Mouse (Mus musculus): ENCODE measurements around the gene Gm8300. TPM values are rescaled to one million over a fixed set of nuclear protein-coding genes. Genes with fewer than 3 reads are reported as not detected.
A peak's percentile ranks its signal among the peaks of the same experiment; 100 is the strongest.
"Not testable (repeated sequence)": the region's sequence is repeated elsewhere in the genome, so short reads cannot be mapped to it uniquely, and the experiment has no call there.

The Gm8300 gene
- total RNA-seq (2021), result not detected

DNA sequence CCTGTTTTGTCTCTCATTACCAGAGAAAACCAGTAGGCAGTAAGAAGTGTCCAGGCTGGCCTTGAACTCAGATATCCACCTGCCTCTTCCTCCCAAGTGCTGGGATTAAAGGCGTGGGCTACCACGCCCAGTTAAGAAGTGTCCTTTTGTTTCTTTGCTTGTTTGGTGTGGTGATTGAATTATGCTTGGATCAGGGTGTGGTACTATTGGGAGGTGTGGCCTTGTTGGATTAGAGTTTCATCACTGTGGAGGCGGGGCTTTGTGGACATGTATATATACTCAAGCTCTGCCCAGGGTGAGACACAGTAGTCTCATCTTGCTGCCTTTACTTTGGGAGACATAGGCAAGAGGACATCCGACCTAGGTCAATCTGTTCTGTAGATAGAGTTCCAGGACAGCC lies at the start of gene Gm8300:
Gene Gm8300 (plus strand): TSS at position 301 of the 400 bp plus-strand sequence.
- DNase-seq (ENCODE audit: low spot score in 2 of 2); intact Hi-C loops (cut with DNase I): not testable (repeated sequence)

DNA sequence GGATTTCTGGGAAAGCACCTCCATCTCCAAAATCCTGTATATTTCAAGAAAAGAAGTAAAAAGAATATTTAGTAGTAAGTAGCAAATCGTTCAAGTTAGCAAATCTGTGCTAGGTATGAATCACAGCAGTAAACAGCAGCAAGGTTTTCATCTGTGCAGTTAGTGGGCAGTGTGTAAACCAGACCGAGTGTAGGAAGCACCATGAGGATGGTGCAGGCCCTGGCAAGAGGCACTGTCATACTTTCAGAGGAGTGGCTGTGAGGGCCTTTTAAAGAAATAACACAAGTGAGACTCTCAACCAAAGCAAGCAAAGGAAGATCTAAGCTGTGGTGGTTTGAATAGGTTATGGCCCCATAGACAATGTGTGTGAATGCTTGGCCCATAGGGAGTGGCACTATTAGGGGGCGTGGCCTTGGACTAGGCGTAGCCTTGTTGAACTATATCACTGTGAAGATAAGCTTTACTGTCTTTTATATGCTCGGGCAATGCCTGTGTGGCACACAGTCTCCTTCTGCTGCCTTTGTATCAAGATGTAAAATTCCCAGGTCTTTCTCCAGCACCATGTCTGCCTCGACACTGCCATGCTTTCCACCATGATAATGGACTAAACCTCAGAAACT lies 49.3 kb upstream of the Gm8300 start:
- no peak for DNase-seq (ENCODE audit: low spot score in 2 of 2)
- intact Hi-C loops (cut with DNase I), result no loop called here

DNA sequence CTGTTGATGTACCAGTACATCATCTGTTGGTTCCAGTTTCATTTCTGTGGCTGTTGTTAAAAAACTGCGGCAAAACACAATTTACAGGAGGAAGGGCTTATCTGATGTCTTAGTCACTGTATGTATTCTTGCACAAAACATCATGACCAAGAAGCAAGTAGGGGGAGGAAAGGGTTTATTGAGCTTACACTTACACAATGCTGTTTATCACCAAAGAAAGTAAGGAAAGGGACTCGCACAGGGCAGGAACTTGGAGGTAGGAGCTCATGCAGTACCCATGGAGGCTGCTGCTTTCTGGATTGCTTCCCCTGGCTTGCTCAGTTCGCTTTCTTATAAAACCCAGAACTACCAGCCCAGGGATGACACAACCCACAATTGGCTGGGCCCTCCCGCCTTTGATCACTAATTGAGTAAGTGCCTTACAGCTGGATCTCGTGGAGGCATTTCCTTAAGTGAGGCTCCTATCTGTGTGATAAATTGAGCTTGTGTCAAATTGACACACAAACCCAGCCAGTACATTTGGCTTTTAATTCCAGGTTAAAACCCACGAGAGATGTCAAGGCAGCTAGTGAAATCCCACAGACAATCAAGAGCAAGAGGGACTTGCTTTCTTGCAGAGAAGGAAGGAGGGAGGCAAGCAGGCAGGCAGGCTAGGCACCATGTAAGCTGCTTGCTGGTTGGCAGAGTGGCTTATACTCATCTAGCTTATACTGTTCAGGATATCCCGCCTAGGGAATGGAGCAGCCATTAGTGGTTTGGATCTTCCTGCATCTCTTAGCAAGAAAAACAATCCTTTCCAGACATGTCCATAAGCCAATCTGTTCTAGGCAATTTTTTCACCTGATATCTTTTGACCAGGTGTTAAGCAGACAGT lies 43.6 kb upstream of the Gm8300 start:
- intact Hi-C loops (cut with DNase I), result loop anchor here (2.0 kb wide), 1 partner anchor 26 kb away; the partner anchor contains the start of gene Alkbh1
- no peak for DNase-seq (ENCODE audit: low spot score in 2 of 2)

DNA sequence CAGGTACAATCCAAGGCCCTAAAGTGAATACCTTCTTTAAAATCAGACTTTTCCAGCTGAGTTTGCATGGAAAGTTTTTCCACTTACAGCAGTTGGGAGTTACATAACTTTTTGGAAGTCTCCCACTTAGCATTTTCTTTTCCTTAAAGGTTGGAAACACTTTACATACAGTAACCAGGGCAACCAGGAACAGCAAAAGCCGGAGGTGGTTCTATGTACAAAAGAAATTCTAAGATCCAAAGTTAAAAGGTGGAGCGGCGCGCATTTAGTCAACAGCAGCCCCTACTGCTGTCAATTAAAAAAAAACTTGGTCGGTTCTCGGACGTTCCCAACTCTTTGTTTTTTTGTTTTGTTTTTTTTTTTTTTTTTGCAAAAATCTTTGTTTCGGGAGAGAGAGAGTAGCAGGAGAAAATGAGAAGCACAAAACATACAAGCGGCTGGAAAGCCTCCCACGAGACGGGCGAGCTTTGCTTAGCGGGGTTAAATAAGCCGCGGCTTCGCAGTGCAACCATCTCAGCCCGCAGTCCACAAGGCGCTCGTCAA lies 42.6 kb upstream of the Gm8300 start:
- DNase-seq (ENCODE audit: low spot score in 2 of 2), result no peak
- intact Hi-C loops (cut with DNase I), result loop anchor here (2.0 kb wide), 1 partner anchor 27 kb away; the partner anchor contains the start of gene Alkbh1

DNA sequence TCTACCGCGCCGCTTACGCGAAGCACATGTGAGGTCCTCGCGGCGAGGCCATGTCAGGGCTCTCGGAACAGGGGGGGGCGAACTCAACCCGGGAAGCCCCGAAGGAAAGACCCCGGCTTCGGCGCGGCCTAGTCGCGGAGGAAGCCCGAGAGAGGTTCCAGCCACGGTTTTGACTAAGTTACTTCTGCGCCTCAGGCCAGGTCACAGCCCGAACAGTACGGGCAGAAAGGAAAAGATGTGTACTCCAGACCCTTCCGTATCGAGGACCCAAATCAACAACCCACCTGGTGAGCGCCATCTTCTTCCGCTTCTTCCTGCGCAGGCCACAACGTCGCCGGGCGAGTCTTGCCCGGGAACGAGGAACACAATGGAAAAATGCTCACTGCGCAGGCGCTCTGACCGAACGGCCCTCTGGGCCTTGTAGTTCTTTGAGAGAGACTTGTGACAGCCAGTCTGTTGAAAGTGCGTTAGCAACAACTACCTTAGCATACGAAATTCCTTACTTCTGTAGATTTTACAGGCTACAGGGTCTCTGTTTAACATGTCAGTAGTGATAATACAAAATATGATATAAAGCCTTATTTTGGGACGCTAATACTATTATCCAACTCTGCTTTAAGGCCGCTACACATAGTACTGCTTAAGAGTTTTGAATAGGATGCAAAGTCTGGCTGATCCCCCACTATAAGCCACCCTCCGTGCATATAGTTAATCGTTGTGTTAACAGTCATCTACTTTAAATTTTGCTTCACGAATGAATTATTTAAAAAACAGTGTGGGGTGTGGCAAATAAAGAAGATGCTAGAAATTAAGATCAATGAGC lies 41.9 kb upstream of the Gm8300 start, which contains the start of gene Snw1:
Gene Snw1 (minus strand): TSS at position 311 of the 823 bp plus-strand sequence.
- peak; percentile 95 for DNase-seq (ENCODE audit: low spot score in 2 of 2)
- intact Hi-C loops (cut with DNase I), result loop anchor here (2.0 kb wide), 1 partner anchor 27 kb away; the partner anchor contains the start of gene Alkbh1

DNA sequence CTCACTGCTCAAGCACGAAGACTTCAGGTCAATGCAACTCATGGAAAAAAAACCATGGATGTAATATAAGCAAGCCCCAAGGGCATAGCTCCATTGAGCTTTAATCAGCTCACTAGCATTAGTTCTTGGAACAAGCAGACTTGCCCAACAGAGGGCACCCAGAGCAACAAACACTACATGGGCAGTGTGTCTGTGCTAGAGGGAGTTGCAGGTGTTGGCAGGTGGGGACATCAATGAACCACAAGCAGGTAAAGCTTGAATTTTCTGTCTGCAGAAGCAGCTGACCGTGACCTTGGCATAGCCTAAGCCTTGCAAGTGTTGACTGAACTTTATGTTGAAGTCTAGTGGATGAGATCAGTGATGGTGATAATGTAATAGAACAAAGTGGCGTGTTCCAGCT lies 39.4 kb upstream of the Gm8300 start:
- DNase-seq (ENCODE audit: low spot score in 2 of 2), result no peak
- intact Hi-C loops (cut with DNase I), result no loop called here

DNA sequence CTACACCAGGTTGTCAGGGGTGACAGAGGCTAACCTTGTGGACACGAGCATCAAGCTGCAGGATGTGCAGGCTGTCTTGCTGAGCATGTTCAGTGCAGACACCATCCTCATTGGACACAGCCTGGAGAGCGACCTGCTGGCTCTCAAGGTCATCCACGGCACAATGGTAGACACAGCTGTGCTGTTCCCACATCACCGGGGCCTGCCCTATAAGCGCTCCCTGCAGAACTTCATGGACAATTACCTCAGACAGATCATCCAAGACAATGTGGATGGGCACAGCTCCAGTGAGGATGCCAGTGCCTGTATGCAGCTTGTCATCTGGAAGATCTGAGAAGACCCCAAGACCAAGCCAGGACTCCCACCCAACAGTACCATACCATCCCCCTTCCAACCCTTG lies 31.6 kb upstream of the Gm8300 start:
- DNase-seq (ENCODE audit: low spot score in 2 of 2); intact Hi-C loops (cut with DNase I): not testable (repeated sequence)

DNA sequence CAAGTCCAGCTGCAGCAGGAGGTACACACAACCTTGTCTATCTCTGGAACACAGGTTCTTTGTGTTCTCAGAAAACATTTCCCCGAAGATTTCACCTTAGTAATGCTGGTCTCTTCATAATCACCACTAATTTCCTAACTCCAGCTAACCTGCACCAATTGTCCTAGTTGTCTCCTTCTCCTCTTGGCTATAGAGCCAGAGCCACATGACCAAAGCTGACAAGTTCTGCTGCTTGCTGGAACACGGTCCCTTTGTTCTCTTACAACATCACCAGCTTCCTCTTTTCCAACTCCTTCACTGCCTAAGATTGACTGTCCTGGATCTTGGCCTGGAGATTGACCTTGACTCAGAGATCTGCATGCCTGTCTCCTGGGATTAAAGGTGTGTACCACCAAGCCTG lies 25.4 kb upstream of the Gm8300 start:
- intact Hi-C loops (cut with DNase I); DNase-seq (ENCODE audit: low spot score in 2 of 2): not testable (repeated sequence)

DNA sequence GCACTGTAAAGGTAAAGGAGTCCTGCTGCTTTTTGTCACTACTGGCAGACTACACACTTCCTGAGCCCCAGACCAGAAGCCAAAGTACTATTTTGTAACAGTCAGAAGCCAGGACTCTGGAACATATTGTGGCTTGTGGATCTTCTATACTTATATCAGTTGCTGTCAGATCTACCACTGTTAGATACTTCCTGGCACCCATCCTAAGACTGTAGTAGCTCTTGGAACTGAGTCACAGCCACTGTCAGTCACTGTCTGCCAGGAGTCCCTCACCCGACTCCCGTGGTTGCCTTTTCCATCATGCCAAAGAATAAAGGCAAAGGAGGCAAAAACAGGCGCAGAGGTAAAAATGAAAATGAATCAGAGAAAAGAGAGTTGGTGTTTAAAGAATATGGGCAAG lies 19.7 kb upstream of the Gm8300 start, which contains the start of gene Gm5788:
Gene Gm5788 (plus strand): TSS at position 301 of the 400 bp plus-strand sequence.
- DNase-seq (ENCODE audit: low spot score in 2 of 2); intact Hi-C loops (cut with DNase I): not testable (repeated sequence)

DNA sequence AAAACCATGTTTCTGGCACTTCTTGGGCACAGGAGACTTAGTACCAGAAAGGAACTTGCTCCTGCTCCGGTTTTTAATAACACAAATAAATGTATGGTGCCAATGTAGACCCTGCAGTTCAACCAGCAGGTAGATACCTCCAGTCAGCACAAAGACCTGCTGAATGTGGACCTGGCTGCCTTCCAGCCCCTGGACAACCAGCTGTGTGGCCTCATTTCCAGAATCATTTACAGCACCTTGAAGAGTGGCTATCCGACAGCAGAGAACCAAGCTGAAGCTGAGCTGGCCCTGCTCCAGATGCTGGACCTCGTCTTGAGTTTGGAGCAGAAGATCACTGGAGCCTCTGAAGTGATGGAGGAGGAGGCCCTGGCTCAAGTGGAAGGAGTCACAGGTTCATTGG lies 5.5 kb downstream of the Gm8300 start:
- DNase-seq (ENCODE audit: low spot score in 2 of 2); intact Hi-C loops (cut with DNase I): not testable (repeated sequence)

DNA sequence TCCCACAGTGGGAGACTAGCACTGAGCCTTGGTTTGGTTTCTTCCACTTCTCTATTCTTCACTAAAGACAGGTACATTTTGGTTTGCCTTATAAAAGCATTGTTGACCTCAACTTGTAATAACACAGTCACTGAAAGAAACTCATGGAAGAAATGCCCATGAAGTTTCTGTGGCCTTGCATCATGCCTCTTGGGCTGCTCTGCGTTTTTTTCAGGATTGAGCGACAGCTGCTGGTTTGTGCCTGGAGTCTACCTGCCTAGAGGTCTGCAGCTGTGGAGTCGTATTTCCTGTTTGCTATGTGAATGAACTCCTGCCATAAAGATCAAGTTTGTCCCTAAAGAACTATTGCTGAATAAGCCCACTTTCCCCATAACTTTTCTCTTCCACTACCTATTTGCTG lies 29.8 kb downstream of the Gm8300 start:
- intact Hi-C loops (cut with DNase I), result no loop called here
- no peak for DNase-seq (ENCODE audit: low spot score in 2 of 2)

DNA sequence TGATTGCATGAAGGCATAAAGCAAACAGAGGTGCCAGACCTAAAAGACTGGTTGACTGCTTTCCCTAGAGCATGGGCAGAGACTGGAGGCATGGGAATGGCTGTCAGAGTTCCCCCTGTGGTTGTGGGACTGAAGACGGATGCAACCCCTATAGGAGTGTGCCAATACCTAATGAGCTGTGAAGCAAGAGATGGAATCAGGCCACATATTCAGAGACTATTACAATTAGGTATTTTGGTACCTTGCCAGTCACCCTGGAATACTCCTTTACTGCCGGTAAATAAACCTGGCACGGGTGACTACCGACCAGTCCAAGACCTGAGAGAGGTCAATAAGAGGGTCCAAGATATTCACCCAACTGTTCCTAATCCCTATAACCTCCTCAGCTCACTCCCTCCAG lies 36.5 kb downstream of the Gm8300 start:
- intact Hi-C loops (cut with DNase I); DNase-seq (ENCODE audit: low spot score in 2 of 2): not testable (repeated sequence)

Other genes with a start within 250 kb of the Gm8300 start
- 10 to 100 TPM; 52.1 to 58.6 TPM for gene Vipas39, start 248.1 kb upstream of the Gm8300 start, total RNA-seq (2021)
- gene Ahsa1, start 247.8 kb upstream of the Gm8300 start, total RNA-seq (2021), result 100 to 1,000 TPM; 173 to 174 TPM
- gene Ism2, start 214.6 kb upstream of the Gm8300 start, total RNA-seq (2021), result under 1 TPM in 1 of 2 experiments, not detected in 1; 0.32 TPM
- 10 to 100 TPM; 33.7 to 34.1 TPM for gene Sptlc2, start 126.0 kb upstream of the Gm8300 start, total RNA-seq (2021)
- gene Slirp, start 70.4 kb upstream of the Gm8300 start, total RNA-seq (2021), result 10 to 100 TPM; 92.2 to 97.3 TPM
- gene Alkbh1, start 70.3 kb upstream of the Gm8300 start, total RNA-seq (2021), result 10 to 100 TPM; 14.6 to 19.0 TPM
- 10 to 100 TPM; 64.7 to 73.8 TPM for gene Snw1, start 42.0 kb upstream of the Gm8300 start, total RNA-seq (2021)
- gene Gm5788, start 19.6 kb upstream of the Gm8300 start, total RNA-seq (2021), result not detected
- gene Oog1, start 88.4 kb downstream of the Gm8300 start, total RNA-seq (2021), result not detected
- gene Gm4027, start 104.6 kb downstream of the Gm8300 start, total RNA-seq (2021), result not detected
- not detected for gene Gm16381, start 130.3 kb downstream of the Gm8300 start, total RNA-seq (2021)

Measured in left cerebral cortex, postnatal 36 days (tissue).